Mouse (Mus musculus): Measurements from ENCODE around the gene Tmem151a. TPM values are rescaled to one million over a fixed set of nuclear protein-coding genes. Genes with fewer than 3 reads are reported as not detected.

Gene Tmem151a
- polyA plus RNA-seq, 1 experiment from 2014 or later, result 34.0 TPM

- Histone ChIP-seq H3K9me3 (no peaks in the 10 kb centered on the region), H3K27ac (replicated peaks) (no peak overlapping the region), H3K4me2 (no peak overlapping the region), H3K4me3 (no peak overlapping the region), H3K4me1 (replicated peaks) (peaks cover 20% of the 10 kb centered on the region), H3K27me3 (no peaks in the 10 kb centered on the region), H3K36me3 (peaks cover 64% of the 10 kb centered on the region), H3K9ac (no peak overlapping the region)
- WGBS, result 26% methylated on average over 5 of the region's 5 CpGs
- ATAC-seq (ENCODE audit: low FRiP score, low read depth), result no peak
Observed at GRCm38 (mm10) chr19:5108271-5108575, 22.9 kb upstream of the Tmem151a start.

GRCm38 (mm10) chr19:5107556-5108270 is 22.4 kb upstream of the Tmem151a start:
- Histone ChIP-seq H3K9me3 (no peaks in the 10 kb centered on the region), H3K4me2 (no peak overlapping the region), H3K36me3 (peaks cover 65% of the 10 kb centered on the region), H3K9ac (no peak overlapping the region), H3K27me3 (no peaks in the 10 kb centered on the region), H3K27ac (replicated peaks) (no peak overlapping the region), H3K4me1 (replicated peaks) (peaks cover 20% of the 10 kb centered on the region), H3K4me3 (no peak overlapping the region)
- ATAC-seq (ENCODE audit: low FRiP score, low read depth), result peak; percentile 7; the same call in 1 of the 2 replicates
- 76% methylated on average over 18 of the region's 18 CpGs for WGBS

- no peaks in the 10 kb centered on the region for H3K9me3 ChIP-seq
- H3K4me3 ChIP-seq, result peak within 1 kb of the TSS; percentile 74
- no peaks in the 10 kb centered on the region for H3K27me3 ChIP-seq
- peaks cover 65% of the 10 kb centered on the region for H3K36me3 ChIP-seq
- peak within 1 kb of the TSS; percentile 99 for H3K27ac ChIP-seq (replicated peaks)
- peak within 1 kb of the TSS; percentile 89 for H3K9ac ChIP-seq
- peaks cover 20% of the 10 kb centered on the region for H3K4me1 ChIP-seq (replicated peaks)
- ATAC-seq (ENCODE audit: low FRiP score, low read depth), result peak; percentile 93
- H3K4me2 ChIP-seq, result peak within 1 kb of the TSS; percentile 87
- under 1% methylated on average over 46 of the region's 46 CpGs for WGBS
Observed at GRCm38 (mm10) chr19:5106731-5107191, 21.4 kb upstream of the Tmem151a start, which contains the start of gene Rab1b. Gene Rab1b (minus strand): TSS chr19:5107072.

GRCm38 (mm10) chr19:5106074-5106473 is 20.7 kb upstream of the Tmem151a start:
- ATAC-seq (ENCODE audit: low FRiP score, low read depth), result no peak
- WGBS, result 25% methylated on average over 9 of the region's 9 CpGs

GRCm38 (mm10) chr19:5098363-5099143 is 13.2 kb upstream of the Tmem151a start, which contains the start of gene Cnih2:
Gene Cnih2 (minus strand): TSS chr19:5098521.
- Histone ChIP-seq H3K9me3 (no peaks in the 10 kb centered on the region), H3K27ac (replicated peaks) (peak within 1 kb of the TSS; percentile 97), H3K27me3 (no peaks in the 10 kb centered on the region), H3K4me3 (peak within 1 kb of the TSS; percentile 91), H3K36me3 (peaks cover 35% of the 10 kb centered on the region), H3K4me1 (replicated peaks) (peaks cover 56% of the 10 kb centered on the region), H3K9ac (peak within 1 kb of the TSS; percentile 99), H3K4me2 (peak within 1 kb of the TSS; percentile 87)
- 1% methylated on average over 41 of the region's 48 CpGs for WGBS
- ATAC-seq (ENCODE audit: low FRiP score, low read depth), result peak; percentile 68

More at GRCm38 (mm10) chr19:5106074-5106473, 20.7 kb upstream of the Tmem151a start:
- Histone ChIP-seq H3K36me3 (peaks cover 62% of the 10 kb centered on the region), H3K4me1 (replicated peaks) (peaks cover 20% of the 10 kb centered on the region), H3K27ac (replicated peaks) (peak overlapping the region; percentile 99), H3K4me3 (peak overlapping the region; percentile 74), H3K27me3 (no peaks in the 10 kb centered on the region), H3K4me2 (peak overlapping the region; percentile 87), H3K9me3 (no peaks in the 10 kb centered on the region), H3K9ac (peak overlapping the region; percentile 89)

- Histone ChIP-seq H3K9ac (peak overlapping the region; percentile 99), H3K4me1 (replicated peaks) (peaks cover 63% of the 10 kb centered on the region)
- 2% methylated on average over 21 of the region's 31 CpGs for WGBS
Observed at GRCm38 (mm10) chr19:5097521-5098362, 12.4 kb upstream of the Tmem151a start.

GRCm38 (mm10) chr19:5095887-5096474 is 10.7 kb upstream of the Tmem151a start:
- H3K9me3 ChIP-seq, result no peaks in the 10 kb centered on the region
- no peak for ATAC-seq (ENCODE audit: low FRiP score, low read depth)
- peaks cover 36% of the 10 kb centered on the region for H3K36me3 ChIP-seq
- H3K27ac ChIP-seq (replicated peaks), result peak overlapping the region; percentile 97
- H3K4me2 ChIP-seq, result peak overlapping the region; percentile 87
- peak overlapping the region; percentile 99 for H3K9ac ChIP-seq
- H3K27me3 ChIP-seq, result no peaks in the 10 kb centered on the region
- H3K4me3 ChIP-seq, result peak overlapping the region; percentile 91
- 7% methylated on average over 9 of the region's 9 CpGs for whole genome bisulfite sequencing
- peaks cover 63% of the 10 kb centered on the region for H3K4me1 ChIP-seq (replicated peaks)

More at GRCm38 (mm10) chr19:5097521-5098362, 12.4 kb upstream of the Tmem151a start:
- Histone ChIP-seq H3K9me3 (no peaks in the 10 kb centered on the region), H3K27ac (replicated peaks) (peak overlapping the region; percentile 97), H3K4me3 (peak overlapping the region; percentile 91), H3K36me3 (peaks cover 34% of the 10 kb centered on the region), H3K4me2 (peak overlapping the region; percentile 87), H3K27me3 (no peaks in the 10 kb centered on the region)
- ATAC-seq (ENCODE audit: low FRiP score, low read depth), result peak; percentile 39

GRCm38 (mm10) chr19:5094746-5095417 is 9.6 kb upstream of the Tmem151a start:
- H3K4me1 ChIP-seq (replicated peaks), result peaks cover 61% of the 10 kb centered on the region
- H3K9me3 ChIP-seq, result no peaks in the 10 kb centered on the region
- ATAC-seq (ENCODE audit: low FRiP score, low read depth), result no peak; the same call in 1 of the 2 replicates
- H3K9ac ChIP-seq, result peak overlapping the region; percentile 45
- peak overlapping the region; percentile 91 for H3K4me3 ChIP-seq
- 25% methylated on average over 11 of the region's 11 CpGs for WGBS
- H3K36me3 ChIP-seq, result peaks cover 33% of the 10 kb centered on the region
- no peaks in the 10 kb centered on the region for H3K27me3 ChIP-seq
- H3K4me2 ChIP-seq, result peak overlapping the region; percentile 87
- H3K27ac ChIP-seq (replicated peaks), result peak overlapping the region; percentile 97

GRCm38 (mm10) chr19:5094243-5094632 is 8.9 kb upstream of the Tmem151a start:
- Histone ChIP-seq H3K9me3 (no peaks in the 10 kb centered on the region), H3K9ac (peak overlapping the region; percentile 45)
- WGBS, result under 1% methylated on average over 21 of the region's 21 CpGs

GRCm38 (mm10) chr19:5093481-5094242 is 8.3 kb upstream of the Tmem151a start:
- ATAC-seq (ENCODE audit: low FRiP score, low read depth), result no peak
- H3K36me3 ChIP-seq, result peaks cover 30% of the 10 kb centered on the region
- WGBS, result 70% methylated on average over 12 of the region's 12 CpGs
- H3K4me2 ChIP-seq, result peak overlapping the region; percentile 87
- peak overlapping the region; percentile 45; the same call in 1 of the 2 replicates for H3K9ac ChIP-seq
- H3K27me3 ChIP-seq, result no peaks in the 10 kb centered on the region
- H3K27ac ChIP-seq (replicated peaks), result peak overlapping the region; percentile 97
- peak overlapping the region; percentile 91; the same call in 1 of the 2 replicates for H3K4me3 ChIP-seq
- no peaks in the 10 kb centered on the region for H3K9me3 ChIP-seq
- peaks cover 60% of the 10 kb centered on the region for H3K4me1 ChIP-seq (replicated peaks)

More at GRCm38 (mm10) chr19:5094243-5094632, 8.9 kb upstream of the Tmem151a start:
- peak; percentile 62 for ATAC-seq (ENCODE audit: low FRiP score, low read depth)
- Histone ChIP-seq H3K36me3 (peaks cover 30% of the 10 kb centered on the region), H3K4me2 (peak overlapping the region; percentile 87), H3K27me3 (no peaks in the 10 kb centered on the region), H3K4me3 (peak overlapping the region; percentile 91), H3K27ac (replicated peaks) (peak overlapping the region; percentile 97), H3K4me1 (replicated peaks) (peaks cover 60% of the 10 kb centered on the region)
